Mouse (Mus musculus): ENCODE measurements around the gene Fyb2.

DNA sequence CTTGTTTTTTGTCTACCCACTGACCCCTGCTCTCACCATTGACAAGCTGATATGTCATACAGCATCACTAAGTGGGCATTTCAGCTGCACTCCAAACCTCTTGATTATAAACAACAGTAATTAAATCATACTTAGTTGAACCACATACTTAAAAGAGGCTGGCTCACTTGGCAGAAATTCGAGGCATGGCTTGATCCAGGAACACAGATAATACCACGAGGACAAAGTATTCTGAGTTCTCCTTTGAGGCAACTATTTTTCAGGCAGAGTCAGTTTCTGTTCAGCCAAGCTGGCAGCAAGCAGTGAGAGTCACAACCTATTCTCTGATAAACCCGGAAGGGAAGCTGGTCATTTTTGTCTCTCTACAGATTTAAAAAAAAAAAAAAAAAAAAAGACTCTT lies 77.4 kb downstream of the Fyb2 start:
- no peak for TF ChIP-seq GATA1 (IDR thresholded peaks at IDR 0.05; ENCODE audit: borderline replicate concordance, low read length)
- no peak for TF ChIP-seq FLI1 (IDR thresholded peaks at IDR 0.05; ENCODE audit: low read length)

Data from megakaryocyte, embryonic 14.5 days (primary cell).